ENCODE assay signal across 16 mouse cellular contexts in genomic region chr12:106026385-106027134, GRCm38 (mm10). TPM values are rescaled to one million over a fixed set of nuclear protein-coding genes. Genes with fewer than 3 reads are reported as not detected.
A peak's percentile ranks its signal among the peaks of the same experiment; 100 is the strongest.
DNase-seq lines count a peak whose midpoint lies in the region; ATAC-seq and TF ChIP-seq lines count a peak whose summit lies in the region.
"Had no signal": no experiment of that assay in that cellular context is flagged by ENCODE, and none has a peak within 500 bp of the region (broad histone marks: within the 10 kb centered on the region; RNA-seq: fewer than 3 reads in every experiment).

No protein-coding gene starts in this region.

- WGBS in liver, embryonic 16.5 days (ENCODE audit: insufficient replicate concordance): 20% methylated on average over 16 of the region's 16 CpGs
- 86% methylated on average over 16 of the region's 16 CpGs for WGBS in forebrain, embryonic 11.5 days
- 95% methylated on average over 16 of the region's 16 CpGs for WGBS in cerebellum, adult 2 months

- 0 out of 2 replicates have a peak, but pooled peaks have one; percentile 9 for ATAC-seq in granulocyte monocyte progenitor cell, adult 5-6 weeks (replicated peaks; ENCODE audit: poor library complexity, severe bottlenecking)
- peak; percentile 92 for ATAC-seq in liver, embryonic 16.5 days (ENCODE audit: low read depth)
- ATAC-seq in forebrain, embryonic 11.5 days (replicated peaks; ENCODE audit: low FRiP score): no peak
- ATAC-seq: midbrain, embryonic 13.5 days had no signal

- peaks cover 2 to 81% of the 10 kb centered on the region in 2 experiments for H3K36me3 ChIP-seq in MEL (ENCODE audit: control insufficient read depth in 1 of 2, insufficient read depth in 2 of 2, low read length in 2 of 2)
- no peaks in the 10 kb centered on the region for H3K36me3 ChIP-seq in liver, embryonic 16.5 days (ENCODE audit: control insufficient read depth, insufficient read depth)
- H3K36me3 ChIP-seq in forebrain, embryonic 11.5 days (ENCODE audit: control insufficient read depth, insufficient read depth, low read length): no peaks in the 10 kb centered on the region; the same call in none of the 2 replicates
- H3K36me3 ChIP-seq: heart, embryonic 15.5 days; hindbrain, embryonic 15.5 days had no signal

- H3K79me2 ChIP-seq in MEL (ENCODE audit: control insufficient read depth, insufficient read depth, low read length, poor library complexity): peaks cover 51% of the 10 kb centered on the region

- H3K9me3 ChIP-seq in MEL (replicated peaks; ENCODE audit: insufficient read depth, low read length): no peaks in the 10 kb centered on the region
- no peaks in the 10 kb centered on the region for H3K9me3 ChIP-seq in liver, embryonic 16.5 days (replicated peaks; ENCODE audit: control insufficient read depth, low read length)
- H3K9me3 ChIP-seq in forebrain, embryonic 11.5 days (ENCODE audit: control insufficient read depth, low read length): no peaks in the 10 kb centered on the region
- H3K9me3 ChIP-seq: heart, embryonic 15.5 days; hindbrain, embryonic 15.5 days had no signal

- H3K4me3 ChIP-seq in MEL (ENCODE audit: control insufficient read depth in 1 of 2, insufficient read depth in 1 of 2, low read depth in 2 of 2, low read length in 2 of 2): peak overlapping the region in 1 of 2 experiments; percentile 25; a peak in 1 of 4 replicates
- peak overlapping the region; percentile 40 for H3K4me3 ChIP-seq in liver, embryonic 16.5 days (ENCODE audit: low read depth, low read length)
- H3K4me3 ChIP-seq in forebrain, embryonic 11.5 days (ENCODE audit: low read depth, low read length): no peak overlapping the region
- H3K4me3 ChIP-seq in cerebellum, adult 2 months (replicated peaks; ENCODE audit: insufficient read depth, low read depth, low read length): no peak overlapping the region
- H3K4me3 ChIP-seq: heart, embryonic 15.5 days; hindbrain, embryonic 15.5 days; midbrain, embryonic 13.5 days had no signal

- peak; percentile 81 to 94 for TF ChIP-seq EP300 in MEL (IDR thresholded peaks at IDR 0.05; ENCODE audit: low read depth in 1 of 2, low read length in 2 of 2)

- no peaks in the 10 kb centered on the region for H3K27me3 ChIP-seq in MEL (ENCODE audit: control insufficient read depth in 1 of 2, insufficient read depth in 2 of 2, low read length in 2 of 2)
- H3K27me3 ChIP-seq in liver, embryonic 16.5 days (ENCODE audit: control insufficient read depth, insufficient read depth, low read depth, low read length): no peaks in the 10 kb centered on the region
- no peaks in the 10 kb centered on the region for H3K27me3 ChIP-seq in forebrain, embryonic 11.5 days (ENCODE audit: control insufficient read depth, insufficient read depth, low read length)
- no peaks in the 10 kb centered on the region for H3K27me3 ChIP-seq in cerebellum, adult 2 months (ENCODE audit: control insufficient read depth, insufficient read depth, low read length)
- H3K27me3 ChIP-seq: heart, embryonic 15.5 days; hindbrain, embryonic 15.5 days; midbrain, embryonic 13.5 days had no signal

- H3K4me1 ChIP-seq in MEL (ENCODE audit: control insufficient read depth in 1 of 2, insufficient read depth in 2 of 2, low read length in 2 of 2): peaks cover 45 to 72% of the 10 kb centered on the region in 2 experiments
- peaks cover 79% of the 10 kb centered on the region for H3K4me1 ChIP-seq in liver, embryonic 16.5 days (ENCODE audit: control insufficient read depth, low read depth, low read length)
- no peaks in the 10 kb centered on the region for H3K4me1 ChIP-seq in forebrain, embryonic 11.5 days (replicated peaks; ENCODE audit: control insufficient read depth, insufficient read depth, low read length)
- H3K4me1 ChIP-seq in cerebellum, adult 2 months (ENCODE audit: control insufficient read depth, insufficient read depth, low read length): 0 out of 2 replicates have a peak, but pooled peaks cover 3% of the 10 kb centered on the region
- H3K4me1 ChIP-seq: hindbrain, embryonic 15.5 days; midbrain, embryonic 13.5 days had no signal

- TF ChIP-seq POLR2A in MEL (IDR thresholded peaks at IDR 0.05; ENCODE audit: control insufficient read depth in 1 of 2, insufficient read depth in 1 of 2, low read depth in 1 of 2, low read length in 2 of 2, poor library complexity in 1 of 2): peak in 1 of 2 experiments; percentile 62; a peak in 2 of 4 replicates
- no peak for TF ChIP-seq POLR2A in cerebellum, adult 2 months (IDR thresholded peaks at IDR 0.05; ENCODE audit: borderline replicate concordance, insufficient read depth, low read length)

- no peak for TF ChIP-seq CTCF in MEL (IDR thresholded peaks at IDR 0.05 in 2 of 3, conservative IDR thresholded peaks at IDR 0.05 in 1 of 3; ENCODE audit: control insufficient read depth in 1 of 3, insufficient read depth in 1 of 3, low read depth in 2 of 3, low read length in 3 of 3, poor library complexity in 1 of 3, severe bottlenecking in 1 of 3)
- no peak for TF ChIP-seq CTCF in cerebellum, adult 2 months (IDR thresholded peaks at IDR 0.05; ENCODE audit: borderline replicate concordance, insufficient read depth, low read depth, low read length)

- peak; percentile 53 for DNase-seq in CD4-positive helper T cell, adult 2 months (ENCODE audit: low read depth, low spot score)
- peak; percentile 94 for DNase-seq in MEL (ENCODE audit: low read depth, low spot score)
- no peak for DNase-seq in adrenal gland, adult (ENCODE audit: inconsistent age in 2 of 2, low spot score in 1 of 2)
- no peak for DNase-seq in forebrain, embryonic 11.5 days (ENCODE audit: low spot score)
- no peak for DNase-seq in cerebellum, adult 2 months
- DNase-seq in layer of hippocampus, adult 9-10 months (ENCODE audit: low spot score): no peak
- DNase-seq: adrenal gland, postnatal 36 days; cerebellum, adult 9-10 months; heart, adult 11 months; thymus, postnatal 36 days had no signal

- peak overlapping the region; percentile 70 for H3K9ac ChIP-seq in MEL (ENCODE audit: control insufficient read depth, low read depth, low read length, poor library complexity, severe bottlenecking)
- peak overlapping the region; percentile 29 for H3K9ac ChIP-seq in liver, embryonic 16.5 days (ENCODE audit: low read depth, low read length)
- no peak overlapping the region for H3K9ac ChIP-seq in forebrain, embryonic 11.5 days (ENCODE audit: low read length)
- H3K9ac ChIP-seq: heart, embryonic 15.5 days; hindbrain, embryonic 15.5 days; midbrain, embryonic 13.5 days had no signal

- TF ChIP-seq RAD21 in MEL (IDR thresholded peaks at IDR 0.05; ENCODE audit: low read depth, low read length): no peak

- peak overlapping the region; percentile 67 for H3K4me2 ChIP-seq in liver, embryonic 16.5 days (ENCODE audit: low read depth, low read length)
- no peak overlapping the region for H3K4me2 ChIP-seq in forebrain, embryonic 11.5 days (ENCODE audit: low read depth, low read length, severe bottlenecking)
- H3K4me2 ChIP-seq: heart, embryonic 15.5 days; hindbrain, embryonic 15.5 days; midbrain, embryonic 13.5 days had no signal

- peak overlapping the region; percentile 99 for H3K27ac ChIP-seq in MEL (ENCODE audit: control insufficient read depth, low read depth, low read length)
- H3K27ac ChIP-seq in liver, embryonic 16.5 days (ENCODE audit: low read length): peak overlapping the region; percentile 87
- H3K27ac ChIP-seq in forebrain, embryonic 11.5 days (ENCODE audit: low read depth, low read length): no peak overlapping the region
- no peak overlapping the region for H3K27ac ChIP-seq in cerebellum, adult 2 months (ENCODE audit: insufficient read depth, low read length)
- H3K27ac ChIP-seq: heart, embryonic 15.5 days; hindbrain, embryonic 15.5 days; kidney, postnatal 0 days; midbrain, embryonic 13.5 days had no signal

TF ChIP-seq in MEL, 35 proteins besides CTCF, POLR2A, EP300 and RAD21 (continues in another document):
- peak; percentile 55 for TF ChIP-seq HCFC1 (IDR thresholded peaks at IDR 0.05; ENCODE audit: low read depth, low read length)
- TF ChIP-seq TCF12 (IDR thresholded peaks at IDR 0.05; ENCODE audit: low read depth, low read length): peak; percentile 87
- TF ChIP-seq RCOR1 (IDR thresholded peaks at IDR 0.05; ENCODE audit: low read depth, low read length): peak; percentile 48; the same call in 1 of the 2 replicates
- TF ChIP-seq GATA1 (IDR thresholded peaks at IDR 0.05; ENCODE audit: low read depth, low read length): peak; percentile 86
- no peak for TF ChIP-seq POLR2AphosphoS2 (IDR thresholded peaks at IDR 0.05; ENCODE audit: low read length)
- no peak for TF ChIP-seq POLR2AphosphoS5 (IDR thresholded peaks at IDR 0.05; ENCODE audit: borderline replicate concordance, low read depth, low read length)
- TF ChIP-seq MYB (IDR thresholded peaks at IDR 0.05; ENCODE audit: low read depth, low read length): peak; percentile 77
- no peak for TF ChIP-seq ZNF384 (IDR thresholded peaks at IDR 0.05; ENCODE audit: low read depth, low read length)
- TF ChIP-seq ZMIZ1 (IDR thresholded peaks at IDR 0.05; ENCODE audit: low read depth, low read length): peak; percentile 57; the same call in 1 of the 2 replicates
- no peak for TF ChIP-seq CHD1 (IDR thresholded peaks at IDR 0.05; ENCODE audit: low read depth, low read length)
- no peak for TF ChIP-seq CHD2 (IDR thresholded peaks at IDR 0.05; ENCODE audit: low read length)
- no peak for TF ChIP-seq JUND (IDR thresholded peaks at IDR 0.05; ENCODE audit: low read depth, low read length)
- TF ChIP-seq MYC (IDR thresholded peaks at IDR 0.05; ENCODE audit: low read depth, low read length): peak; percentile 87
- TF ChIP-seq ETS1 (IDR thresholded peaks at IDR 0.05; ENCODE audit: low read depth, low read length): peak; percentile 83
- TF ChIP-seq GABPA (IDR thresholded peaks at IDR 0.05; ENCODE audit: low read depth, low read length): no peak
- peak; percentile 25; the same call in 1 of the 2 replicates for TF ChIP-seq NELFE (IDR thresholded peaks at IDR 0.05; ENCODE audit: low read depth, low read length)
- no peak for TF ChIP-seq USF1 (IDR thresholded peaks at IDR 0.05; ENCODE audit: low read depth, low read length)
- TF ChIP-seq MAFK (IDR thresholded peaks at IDR 0.05; ENCODE audit: borderline replicate concordance, low read depth, low read length): no peak
- peak; percentile 68 for TF ChIP-seq TAL1 (IDR thresholded peaks at IDR 0.05; ENCODE audit: low read length)
- TF ChIP-seq BHLHE40 (IDR thresholded peaks at IDR 0.05; ENCODE audit: borderline replicate concordance, low read depth, low read length): peak; percentile 64; the same call in 1 of the 2 replicates

RNA-seq across cellular contexts. Expression of gene Vrk1, which starts 16.5 kb away (rescaled TPM):
- total RNA-seq in MEL (2012; rRNA removed): 95.2 and 101 TPM in 2 replicates
- 100 to 1,000 TPM in 1 of 2 experiments, 10 to 100 TPM in 1; 87.0 to 144 TPM for polyA plus RNA-seq in MEL (2012; ENCODE audit: insufficient read depth in 1 of 2, insufficient read length in 2 of 2, low read depth in 1 of 2, low replicate concordance in 2 of 2, missing spikeins in 1 of 2)
- 97.1 and 98.6 TPM in 2 replicates for total RNA-seq in granulocyte monocyte progenitor cell, adult 5-6 weeks (2014; fragmentation: Nextera tagmentation)
- 205 and 212 TPM in 2 replicates for total RNA-seq in granulocyte monocyte progenitor cell, adult 5-6 weeks (2017)
- polyA plus RNA-seq in liver, embryonic 16.5 days (2015; fragmentation: Nextera tagmentation; extraction: Ambion mirVana): 69.1 and 74.1 TPM in 2 replicates
- polyA plus RNA-seq in forebrain, embryonic 11.5 days (2014; fragmentation: Nextera tagmentation; extraction: Ambion mirVana): 114 and 115 TPM in 2 replicates
- polyA plus RNA-seq in cerebellum, adult 2 months (2012; rRNA removed): 12.9 TPM in 2 replicates

Comparison
In these comparisons a context has a peak if more than half of its experiments do, and no peak if none do; other contexts are left out.
1. DNase-seq: peak in CD4-positive helper T cell, adult 2 months (single experiment) and MEL (single experiment); none in adrenal gland, adult (0 of 2), forebrain, embryonic 11.5 days (single experiment), cerebellum, adult 2 months (0 of 2) and layer of hippocampus, adult 9-10 months (single experiment).
2. H3K27ac ChIP-seq: peak in MEL (single experiment) and liver, embryonic 16.5 days (single experiment); none in forebrain, embryonic 11.5 days (single experiment) and cerebellum, adult 2 months (single experiment).